Mouse (Mus musculus) limb, embryonic 11.5 days (tissue): Measurements from ENCODE around the gene Ndrg4. TPM values are rescaled to one million over a fixed set of nuclear protein-coding genes. Genes with fewer than 3 reads are reported as not detected.

Source experiments
- ATAC-seq: fragments of 200-750 bp; cut with Nextera tagmentation; 2 replicates; pipeline ENCODE4 v1.8.0; 2017; ENCODE audit warnings: low read depth; ENCODE audit not compliant: insufficient number of reproducible peaks, low FRiP score, low TSS enrichment
- DNase-seq: peaks from one replicate; pipeline ENCODE4 v3.0.0-alpha.2; 2015; ENCODE audit warnings: low spot score
- H3K27ac ChIP-seq: fragments of 300-500 bp; sonication (generic); replicated peaks from 2 replicates; pipeline ENCODE4 v1.5.1; 2014; ENCODE audit warnings: low read depth, mild to moderate bottlenecking, low read length
- H3K27me3 ChIP-seq: fragments of 300-500 bp; sonication (generic); 2 replicates; pipeline ENCODE4 v1.6.1; 2014; ENCODE audit warnings: mild to moderate bottlenecking, low read length, mixed read lengths; ENCODE audit not compliant: control insufficient read depth, insufficient read depth
- H3K36me3 ChIP-seq: fragments of 300-500 bp; sonication (generic); 2 replicates; pipeline ENCODE4 v1.6.1; 2014; ENCODE audit warnings: mild to moderate bottlenecking, low read length, moderate library complexity, mixed read lengths; ENCODE audit not compliant: control insufficient read depth, insufficient read depth
- H3K4me1 ChIP-seq: fragments of 300-500 bp; sonication (generic); 2 replicates; pipeline ENCODE4 v1.6.1; 2014; ENCODE audit warnings: low read length, mixed read lengths; ENCODE audit not compliant: control insufficient read depth, insufficient read depth
- H3K4me2 ChIP-seq: fragments of 300-500 bp; sonication (generic); 2 replicates; pipeline ENCODE4 v1.6.1; 2014; ENCODE audit warnings: low read depth, mild to moderate bottlenecking, moderate library complexity; ENCODE audit not compliant: severe bottlenecking
- H3K4me3 ChIP-seq: fragments of 300-500 bp; sonication (generic); 2 replicates; pipeline ENCODE4 v1.5.1; 2014; ENCODE audit warnings: low read depth, low read length
- H3K9ac ChIP-seq: fragments of 300-500 bp; sonication (generic); 2 replicates; pipeline ENCODE4 v1.6.1; 2014; ENCODE audit warnings: mild to moderate bottlenecking, low read length
- H3K9me3 ChIP-seq: fragments of 300-500 bp; sonication (generic); 2 replicates; pipeline ENCODE4 v1.6.1; 2016; ENCODE audit warnings: low read length; ENCODE audit not compliant: control insufficient read depth
- WGBS: fragments of 180-500 bp; shearing (Covaris S2); extraction: QIAGEN DNeasy Blood & Tissue Kit; methylation state at CpG from one replicate; pipeline ENCODE4 v1.1.7; 2014; 5-methylcytosine and 5-hydroxymethylcytosine counted together
- polyA plus RNA-seq: library from polyadenylated mRNA; unstranded; fragments of >200 nt; fragmentation: Nextera tagmentation; extraction: Ambion mirVana; gene quantifications from 2 replicates; pipeline ENCODE4 v1.2.1, GENCODE M21; 2014

Ndrg4 gene
- polyA plus RNA-seq, 1 experiment from 2014 or later = 8.7 TPM

GRCm38 (mm10) chr8:95668163-95668958, 8.4 kb upstream of the Ndrg4 start:
- WGBS = 53% methylated on average over 8 of the region's 8 CpGs
- DNase-seq (no peak), ATAC-seq (no peak)
- no peaks in the 10 kb centered on the region for H3K36me3 ChIP-seq
- no peaks in the 10 kb centered on the region for H3K4me1 ChIP-seq
- no peak overlapping the region for H3K4me2 ChIP-seq
- H3K9ac ChIP-seq = no peak overlapping the region
- H3K27ac ChIP-seq = no peak overlapping the region
- H3K27me3 ChIP-seq = no peaks in the 10 kb centered on the region
- no peaks in the 10 kb centered on the region for H3K9me3 ChIP-seq
- H3K4me3 ChIP-seq = no peak overlapping the region

GRCm38 (mm10) chr8:95669967-95670366, 6.8 kb upstream of the Ndrg4 start:
- no peaks in the 10 kb centered on the region for H3K27me3 ChIP-seq
- no peak overlapping the region for H3K4me2 ChIP-seq
- ATAC-seq (no peak), DNase-seq (no peak)
- 82% methylated on average over 2 of the region's 2 CpGs for WGBS
- H3K9ac ChIP-seq = no peak overlapping the region
- H3K36me3 ChIP-seq = no peaks in the 10 kb centered on the region
- no peak overlapping the region for H3K4me3 ChIP-seq
- no peaks in the 10 kb centered on the region for H3K9me3 ChIP-seq
- no peak overlapping the region for H3K27ac ChIP-seq
- no peaks in the 10 kb centered on the region for H3K4me1 ChIP-seq

- Histone ChIP-seq H3K4me1 (no peaks in the 10 kb centered on the region), H3K9me3 (no peaks in the 10 kb centered on the region), H3K27ac (no peak overlapping the region), H3K27me3 (peaks cover 13% of the 10 kb centered on the region), H3K9ac (no peak overlapping the region), H3K36me3 (no peaks in the 10 kb centered on the region), H3K4me2 (no peak overlapping the region), H3K4me3 (no peak overlapping the region)
- ATAC-seq (no peak), DNase-seq (no peak)
- WGBS = 77% methylated on average over 6 of the region's 6 CpGs
Measured at GRCm38 (mm10) chr8:95671861-95672260, 4.9 kb upstream of the Ndrg4 start.

- no peak overlapping the region for H3K4me3 ChIP-seq
- DNase-seq = no peak
- no peak overlapping the region for H3K9ac ChIP-seq
- no peak for ATAC-seq
- no peaks in the 10 kb centered on the region for H3K4me1 ChIP-seq
- no peaks in the 10 kb centered on the region for H3K36me3 ChIP-seq
- H3K4me2 ChIP-seq = no peak overlapping the region
- H3K9me3 ChIP-seq = no peaks in the 10 kb centered on the region
- peaks cover 23% of the 10 kb centered on the region for H3K27me3 ChIP-seq
- no peak overlapping the region for H3K27ac ChIP-seq
- 73% methylated on average over 5 of the region's 5 CpGs for WGBS
Measured at GRCm38 (mm10) chr8:95672811-95673210, 4.0 kb upstream of the Ndrg4 start.

GRCm38 (mm10) chr8:95677591-95678023, 827 bp downstream of the Ndrg4 start:
- DNase-seq (no peak), ATAC-seq (0 out of 2 replicates have a peak, but pooled peaks have one; percentile 42)
- under 1% methylated on average over 27 of the region's 48 CpGs for WGBS

GRCm38 (mm10) chr8:95678024-95678611, 1.3 kb downstream of the Ndrg4 start:
- Histone ChIP-seq H3K9me3 (no peaks in the 10 kb centered on the region), H3K27ac (no peak overlapping the region), H3K36me3 (no peaks in the 10 kb centered on the region), H3K4me3 (peak overlapping the region; percentile 52), H3K4me1 (no peaks in the 10 kb centered on the region), H3K27me3 (peaks cover 51% of the 10 kb centered on the region), H3K4me2 (peak overlapping the region; percentile 89), H3K9ac (peak overlapping the region; percentile 43; the same call in 1 of the 2 replicates)
- 0 out of 2 replicates have a peak, but pooled peaks have one; percentile 27 for ATAC-seq
- WGBS = under 1% methylated on average over 51 of the region's 70 CpGs
- peak; percentile 55 for DNase-seq

More at GRCm38 (mm10) chr8:95677591-95678023, 827 bp downstream of the Ndrg4 start:
- H3K36me3 ChIP-seq = no peaks in the 10 kb centered on the region
- peak overlapping the region; percentile 43; the same call in 1 of the 2 replicates for H3K9ac ChIP-seq
- no peaks in the 10 kb centered on the region for H3K9me3 ChIP-seq
- H3K4me2 ChIP-seq = peak overlapping the region; percentile 89
- no peaks in the 10 kb centered on the region for H3K4me1 ChIP-seq
- H3K4me3 ChIP-seq = peak overlapping the region; percentile 52
- H3K27ac ChIP-seq = no peak overlapping the region
- H3K27me3 ChIP-seq = peaks cover 51% of the 10 kb centered on the region

GRCm38 (mm10) chr8:95688073-95688672, 11.4 kb downstream of the Ndrg4 start:
- H3K27me3 ChIP-seq = no peaks in the 10 kb centered on the region
- H3K9ac ChIP-seq = no peak overlapping the region
- H3K4me1 ChIP-seq = no peaks in the 10 kb centered on the region
- no peaks in the 10 kb centered on the region for H3K36me3 ChIP-seq
- H3K9me3 ChIP-seq = no peaks in the 10 kb centered on the region
- H3K4me2 ChIP-seq = no peak overlapping the region
- ATAC-seq = no peak
- WGBS = 73% methylated on average over 10 of the region's 10 CpGs
- no peak overlapping the region for H3K27ac ChIP-seq
- no peak overlapping the region for H3K4me3 ChIP-seq
- DNase-seq = no peak

GRCm38 (mm10) chr8:95690929-95691541, 14.3 kb downstream of the Ndrg4 start:
- H3K9me3 ChIP-seq = no peaks in the 10 kb centered on the region
- no peak overlapping the region for H3K27ac ChIP-seq
- no peak overlapping the region for H3K9ac ChIP-seq
- ATAC-seq = no peak
- peaks cover 10% of the 10 kb centered on the region; the same call in 1 of the 2 replicates for H3K27me3 ChIP-seq
- H3K36me3 ChIP-seq = no peaks in the 10 kb centered on the region
- H3K4me1 ChIP-seq = no peaks in the 10 kb centered on the region
- no peak for DNase-seq
- no peak overlapping the region for H3K4me2 ChIP-seq
- WGBS = 83% methylated on average over 13 of the region's 13 CpGs
- no peak overlapping the region for H3K4me3 ChIP-seq
